Mouse (Mus musculus): ENCODE measurements at regions not wholly inside any gene's neighbourhood (a gene's known extent, or its start where the extent isn't known, plus 50 kb on each side); places are given as distances from the start of the nearest gene placed in this dataset.

DNA sequence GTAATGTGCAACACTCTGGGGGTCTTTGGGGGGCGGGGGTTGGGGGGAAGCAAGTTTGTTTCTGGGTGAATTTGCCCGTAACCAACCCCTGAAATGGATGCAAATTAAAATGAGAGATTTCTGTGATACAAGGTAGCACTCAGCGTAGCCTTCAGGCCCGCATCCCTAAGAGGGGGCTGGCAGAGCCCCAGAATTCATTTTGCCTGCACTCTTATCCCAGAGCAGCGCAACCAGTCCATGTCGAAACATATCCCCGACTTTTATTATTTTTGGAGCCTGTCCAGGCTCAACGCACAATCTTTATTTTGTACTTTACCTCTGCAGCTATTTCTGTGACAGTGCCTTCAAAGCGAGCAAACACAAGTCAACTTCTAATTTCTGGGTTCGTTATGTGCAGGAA is 109.8 kb upstream of the Ptbp2 start:
- in situ Hi-C loops (cut with MboI, MseI) = no loop called here

- in situ Hi-C loops (cut with MboI, MseI) = no loop called here
Observed at GRCm38 (mm10) chr3:119893165-119893910, 109.1 kb upstream of the Ptbp2 start.

GRCm38 (mm10) chr3:119892533-119893164 is 108.4 kb upstream of the Ptbp2 start:
- in situ Hi-C loops (cut with MboI, MseI) = no loop called here

DNA sequence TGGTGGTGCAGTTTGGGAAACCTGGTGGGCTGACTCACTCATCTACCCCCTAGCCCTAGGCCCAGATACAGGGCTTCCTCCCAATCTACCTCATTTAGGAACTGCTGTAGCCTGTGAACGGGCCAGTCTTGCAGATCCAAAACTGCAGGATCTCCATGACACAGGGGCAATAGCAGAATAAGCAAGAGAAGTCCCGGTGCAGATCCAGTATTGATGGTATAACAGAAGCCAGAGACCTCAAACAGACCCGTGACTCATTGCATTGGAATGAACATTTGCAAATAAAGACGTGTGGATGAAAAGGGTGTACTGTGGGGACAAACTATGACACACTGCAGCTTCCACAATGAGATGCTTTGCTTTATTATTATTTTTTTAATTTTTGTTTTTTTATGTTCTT is 106.6 kb upstream of the Ptbp2 start:
- in situ Hi-C loops (cut with MboI, MseI) = no loop called here

GRCm38 (mm10) chr3:119888487-119888886 is 104.2 kb upstream of the Ptbp2 start:
- in situ Hi-C loops (cut with MboI, MseI) = no loop called here

DNA sequence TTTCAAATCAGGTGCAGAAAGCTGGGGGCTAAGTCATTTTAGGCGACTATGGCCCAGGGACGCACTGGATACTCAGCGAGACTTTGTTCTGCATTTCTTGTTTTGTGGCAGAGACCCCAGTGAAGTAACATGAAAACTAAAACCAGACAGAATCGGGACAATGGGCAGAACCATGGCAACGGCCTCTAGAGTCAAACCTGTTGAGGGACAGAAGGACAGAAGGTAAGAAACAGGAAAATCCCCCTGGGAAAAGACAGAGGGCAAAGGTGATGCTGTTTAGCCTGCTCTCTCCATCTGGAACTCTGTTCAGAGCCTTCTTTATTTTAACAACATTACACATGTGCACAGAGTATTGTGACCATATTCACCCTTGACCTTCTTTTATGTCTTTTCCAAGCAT is 92.1 kb upstream of the Ptbp2 start:
- in situ Hi-C loops (cut with MboI, MseI) = no loop called here

GRCm38 (mm10) chr3:119875061-119875460 is 90.8 kb upstream of the Ptbp2 start:
- in situ Hi-C loops (cut with MboI, MseI) = no loop called here

DNA sequence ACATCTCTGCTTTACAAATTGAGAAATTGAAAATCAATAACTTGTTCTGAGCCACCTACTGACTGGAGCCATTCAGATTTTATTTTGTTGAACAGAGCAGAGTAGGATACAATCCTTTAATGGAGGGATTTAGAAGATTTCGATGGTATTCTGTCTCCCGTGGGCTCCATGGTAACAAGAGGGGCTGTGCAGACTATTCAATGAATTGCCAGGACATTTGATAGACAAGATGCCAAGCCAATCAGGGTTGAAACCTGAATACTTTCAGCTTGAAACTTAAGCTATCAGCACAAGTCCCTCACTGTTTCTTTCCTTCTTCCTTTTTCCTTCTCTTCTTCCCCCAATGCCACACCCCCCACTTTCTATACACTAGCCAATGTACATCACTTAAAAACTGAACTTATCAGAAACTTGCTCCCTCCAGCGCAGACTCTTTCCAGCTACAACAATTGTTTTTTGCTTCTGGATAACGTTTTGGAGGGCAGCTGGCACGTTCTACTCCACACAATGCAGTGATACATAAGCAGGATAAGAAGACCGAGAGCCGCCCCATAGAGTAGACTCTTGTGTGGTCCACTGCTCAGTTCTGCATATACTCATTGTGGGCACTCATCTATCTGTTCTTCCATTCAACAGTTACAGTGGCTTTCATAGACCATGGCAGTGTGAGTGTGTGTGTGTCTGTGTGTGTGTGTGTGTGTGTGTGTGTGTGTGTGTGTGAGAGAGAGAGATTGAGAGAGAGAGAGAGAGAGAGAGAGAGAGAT is 78.1 kb upstream of the Ptbp2 start:
- in situ Hi-C loops (cut with MboI, MseI) = loop anchor here in 1 of 2 experiments (25.0 kb wide), 1 partner anchor 1050 kb away; no protein-coding TSS in a partner anchor
